Mouse (Mus musculus): ENCODE data around the gene Maml2. TPM values are rescaled to one million over a fixed set of nuclear protein-coding genes. Genes with fewer than 3 reads are reported as not detected.

The Maml2 gene
- total RNA-seq, 1 experiment: 1.9 TPM

GRCm38 (mm10) chr9:13583952-13584351 is 286.2 kb downstream of the Maml2 start:
- in situ Hi-C loops (cut with MboI; ENCODE audit: low sequenced_read_pairs in 2 of 2, unreplicated experiment in 2 of 2): no loop called here
- Histone ChIP-seq H3K36me3 (ENCODE audit: control insufficient read depth, insufficient read depth, low read length, poor library complexity, severe bottlenecking) (no peaks in the 10 kb centered on the region), H3K27ac (ENCODE audit: insufficient read depth, low read depth, low read length, poor library complexity, severe bottlenecking) (no peak overlapping the region)

GRCm38 (mm10) chr9:13584435-13584834 is 286.7 kb downstream of the Maml2 start:
- Histone ChIP-seq H3K4me1 (ENCODE audit: control insufficient read depth in 2 of 2, insufficient read depth in 2 of 2, low read length in 2 of 2, poor library complexity in 1 of 2) (no peaks in the 10 kb centered on the region), H3K9me3 (ENCODE audit: control insufficient read depth, insufficient read depth, low read depth, low read length) (no peaks in the 10 kb centered on the region), H3K4me3 (ENCODE audit: insufficient read depth in 1 of 2, low read depth in 1 of 2, low read length in 2 of 2, poor library complexity in 1 of 2, severe bottlenecking in 1 of 2) (no peak overlapping the region), H3K27ac (ENCODE audit: insufficient read depth, low read depth, low read length, poor library complexity, severe bottlenecking) (no peak overlapping the region), H3K36me3 (ENCODE audit: control insufficient read depth, insufficient read depth, low read length, poor library complexity, severe bottlenecking) (no peaks in the 10 kb centered on the region), H3K9ac (ENCODE audit: insufficient read depth, low read depth, low read length, poor library complexity, severe bottlenecking) (no peak overlapping the region)
- in situ Hi-C loops (cut with MboI; ENCODE audit: low sequenced_read_pairs in 2 of 2, unreplicated experiment in 2 of 2): no loop called here
- no peak for TF ChIP-seq ZC3H11A (IDR thresholded peaks at IDR 0.05; ENCODE audit: borderline replicate concordance, low read depth, low read length)
- no peak for TF ChIP-seq CHD2 (IDR thresholded peaks at IDR 0.05; ENCODE audit: low read depth, low read length)
- TF ChIP-seq MAFK (IDR thresholded peaks at IDR 0.05; ENCODE audit: insufficient read depth, low read depth, low read length): no peak
- no peak for TF ChIP-seq HCFC1 (IDR thresholded peaks at IDR 0.05; ENCODE audit: borderline replicate concordance, insufficient read depth, low read length)
- TF ChIP-seq ZNF384 (IDR thresholded peaks at IDR 0.05; ENCODE audit: low read depth, low read length): no peak
- no peak for DNase-seq (ENCODE audit: low read depth, low spot score)

More at GRCm38 (mm10) chr9:13583952-13584351, 286.2 kb downstream of the Maml2 start:
- Histone ChIP-seq H3K9ac (ENCODE audit: insufficient read depth, low read depth, low read length, poor library complexity, severe bottlenecking) (no peak overlapping the region), H3K4me3 (ENCODE audit: insufficient read depth in 1 of 2, low read depth in 1 of 2, low read length in 2 of 2, poor library complexity in 1 of 2, severe bottlenecking in 1 of 2) (no peak overlapping the region), H3K4me1 (ENCODE audit: control insufficient read depth in 2 of 2, insufficient read depth in 2 of 2, low read length in 2 of 2, poor library complexity in 1 of 2) (no peaks in the 10 kb centered on the region), H3K9me3 (ENCODE audit: control insufficient read depth, insufficient read depth, low read depth, low read length) (no peaks in the 10 kb centered on the region)
- no peak for DNase-seq (ENCODE audit: low read depth, low spot score)
- TF ChIP-seq HCFC1 (IDR thresholded peaks at IDR 0.05; ENCODE audit: borderline replicate concordance, insufficient read depth, low read length) (no peak), ZNF384 (IDR thresholded peaks at IDR 0.05; ENCODE audit: low read depth, low read length) (no peak), CHD2 (IDR thresholded peaks at IDR 0.05; ENCODE audit: low read depth, low read length) (no peak), ZC3H11A (IDR thresholded peaks at IDR 0.05; ENCODE audit: borderline replicate concordance, low read depth, low read length) (no peak), MAFK (IDR thresholded peaks at IDR 0.05; ENCODE audit: insufficient read depth, low read depth, low read length) (no peak)

- Histone ChIP-seq H3K9ac (ENCODE audit: insufficient read depth, low read depth, low read length, poor library complexity, severe bottlenecking) (no peak overlapping the region), H3K27ac (ENCODE audit: insufficient read depth, low read depth, low read length, poor library complexity, severe bottlenecking) (no peak overlapping the region), H3K9me3 (ENCODE audit: control insufficient read depth, insufficient read depth, low read depth, low read length) (no peaks in the 10 kb centered on the region), H3K4me3 (ENCODE audit: insufficient read depth in 1 of 2, low read depth in 1 of 2, low read length in 2 of 2, poor library complexity in 1 of 2, severe bottlenecking in 1 of 2) (no peak overlapping the region), H3K36me3 (ENCODE audit: control insufficient read depth, insufficient read depth, low read length, poor library complexity, severe bottlenecking) (no peaks in the 10 kb centered on the region), H3K4me1 (ENCODE audit: control insufficient read depth in 2 of 2, insufficient read depth in 2 of 2, low read length in 2 of 2, poor library complexity in 1 of 2) (no peaks in the 10 kb centered on the region)
- no peak for TF ChIP-seq ZC3H11A (IDR thresholded peaks at IDR 0.05; ENCODE audit: borderline replicate concordance, low read depth, low read length)
- TF ChIP-seq HCFC1 (IDR thresholded peaks at IDR 0.05; ENCODE audit: borderline replicate concordance, insufficient read depth, low read length): no peak
- TF ChIP-seq CHD2 (IDR thresholded peaks at IDR 0.05; ENCODE audit: low read depth, low read length): no peak
- no peak for TF ChIP-seq MAFK (IDR thresholded peaks at IDR 0.05; ENCODE audit: insufficient read depth, low read depth, low read length)
- TF ChIP-seq ZNF384 (IDR thresholded peaks at IDR 0.05; ENCODE audit: low read depth, low read length): no peak
- DNase-seq (ENCODE audit: low read depth, low spot score): no peak
- in situ Hi-C loops (cut with MboI; ENCODE audit: low sequenced_read_pairs in 2 of 2, unreplicated experiment in 2 of 2): no loop called here
Measured at GRCm38 (mm10) chr9:13587085-13587933, 289.6 kb downstream of the Maml2 start.

GRCm38 (mm10) chr9:13588786-13589185 is 291.0 kb downstream of the Maml2 start:
- Histone ChIP-seq H3K36me3 (ENCODE audit: control insufficient read depth, insufficient read depth, low read length, poor library complexity, severe bottlenecking) (no peaks in the 10 kb centered on the region), H3K9me3 (ENCODE audit: control insufficient read depth, insufficient read depth, low read depth, low read length) (no peaks in the 10 kb centered on the region), H3K4me1 (ENCODE audit: control insufficient read depth in 2 of 2, insufficient read depth in 2 of 2, low read length in 2 of 2, poor library complexity in 1 of 2) (no peaks in the 10 kb centered on the region), H3K4me3 (ENCODE audit: insufficient read depth in 1 of 2, low read depth in 1 of 2, low read length in 2 of 2, poor library complexity in 1 of 2, severe bottlenecking in 1 of 2) (no peak overlapping the region), H3K27ac (ENCODE audit: insufficient read depth, low read depth, low read length, poor library complexity, severe bottlenecking) (no peak overlapping the region), H3K9ac (ENCODE audit: insufficient read depth, low read depth, low read length, poor library complexity, severe bottlenecking) (no peak overlapping the region)
- TF ChIP-seq HCFC1 (IDR thresholded peaks at IDR 0.05; ENCODE audit: borderline replicate concordance, insufficient read depth, low read length) (no peak), CHD2 (IDR thresholded peaks at IDR 0.05; ENCODE audit: low read depth, low read length) (no peak), ZC3H11A (IDR thresholded peaks at IDR 0.05; ENCODE audit: borderline replicate concordance, low read depth, low read length) (no peak), MAFK (IDR thresholded peaks at IDR 0.05; ENCODE audit: insufficient read depth, low read depth, low read length) (no peak), ZNF384 (IDR thresholded peaks at IDR 0.05; ENCODE audit: low read depth, low read length) (no peak)
- in situ Hi-C loops (cut with MboI; ENCODE audit: low sequenced_read_pairs in 2 of 2, unreplicated experiment in 2 of 2): no loop called here
- DNase-seq (ENCODE audit: low read depth, low spot score): no peak
